Mouse (Mus musculus) myocyte (in vitro differentiated cells): Measurements from ENCODE around the gene Myh11. TPM values are rescaled to one million over a fixed set of nuclear protein-coding genes. Genes with fewer than 3 reads are reported as not detected.

ENCODE experiments used
- H3K27me3 ChIP-seq: one replicate; pipeline ENCODE4 v1.6.1; 2011; ENCODE audit not compliant: control insufficient read depth, insufficient read depth, insufficient read length
- H3K36me3 ChIP-seq: one replicate; pipeline ENCODE4 v1.6.1; 2011; ENCODE audit not compliant: control insufficient read depth, insufficient read depth
- H3K4me2 ChIP-seq: one replicate; pipeline ENCODE4 v1.6.1; 2011; ENCODE audit warnings: low read depth, control low read depth
- H3K4me3 ChIP-seq: one replicate; pipeline ENCODE4 v1.5.1; 2011; ENCODE audit warnings: mild to moderate bottlenecking, control low read depth, moderate library complexity
- H3K79me2 ChIP-seq: one replicate; pipeline ENCODE4 v1.6.1; 2011; ENCODE audit not compliant: control insufficient read depth, insufficient read depth
- H3ac ChIP-seq: one replicate; pipeline ENCODE4 v1.6.1; 2011; ENCODE audit not compliant: control insufficient read depth, insufficient read length
- CEBPB ChIP-seq: IDR thresholded peaks from 2 replicates; pipeline ENCODE4 v1.6.1; 2011; ENCODE audit warnings: mild to moderate bottlenecking, moderate library complexity; ENCODE audit not compliant: poor library complexity, insufficient read depth, severe bottlenecking
- E2F4 ChIP-seq: IDR thresholded peaks from one replicate; pipeline ENCODE4 v1.6.1; 2011; ENCODE audit warnings: mild to moderate bottlenecking, control low read depth, moderate library complexity; ENCODE audit not compliant: insufficient read depth
- MAX ChIP-seq: IDR thresholded peaks from one replicate; pipeline ENCODE4 v1.6.1; 2011; ENCODE audit warnings: low read depth, mild to moderate bottlenecking, control low read depth
- MYOD1 ChIP-seq, 3 experiments: IDR thresholded peaks; one replicate each; pipeline ENCODE4 v1.6.1; 2011; ENCODE audit warnings: control low read depth in 2 of 3, low read depth in 2 of 3, mild to moderate bottlenecking in 2 of 3, moderate library complexity in 1 of 3; ENCODE audit not compliant: insufficient read length in 2 of 3, control insufficient read depth in 1 of 3
- MYOG ChIP-seq, 3 experiments: IDR thresholded peaks; one replicate each; pipeline ENCODE4 v1.6.1; 2011; ENCODE audit warnings: control low read depth in 2 of 3, low read depth in 2 of 3, mild to moderate bottlenecking in 2 of 3; ENCODE audit not compliant: insufficient read length in 2 of 3, control insufficient read depth in 1 of 3, insufficient read depth in 1 of 3
- POLR2A ChIP-seq: IDR thresholded peaks from one replicate; pipeline ENCODE4 v1.6.1; 2011; ENCODE audit warnings: low read depth, mild to moderate bottlenecking, control low read depth, moderate library complexity; ENCODE audit not compliant: insufficient read length
- POLR2AphosphoS2 ChIP-seq: IDR thresholded peaks from one replicate; pipeline ENCODE4 v1.6.1; 2011; ENCODE audit warnings: low read depth, control low read depth; ENCODE audit not compliant: insufficient read length
- REST ChIP-seq: IDR thresholded peaks from one replicate; pipeline ENCODE4 v1.6.1; 2011; ENCODE audit warnings: mild to moderate bottlenecking, control low read depth, moderate library complexity; ENCODE audit not compliant: insufficient read depth, insufficient read length
- SRF ChIP-seq: IDR thresholded peaks from one replicate; pipeline ENCODE4 v1.6.1; 2011; ENCODE audit warnings: low read depth; ENCODE audit not compliant: control insufficient read depth, insufficient read length
- TCF12 ChIP-seq: IDR thresholded peaks from one replicate; pipeline ENCODE4 v1.6.1; 2011; ENCODE audit warnings: mild to moderate bottlenecking, control low read depth; ENCODE audit not compliant: poor library complexity, insufficient read depth, severe bottlenecking
- TCF3 ChIP-seq: IDR thresholded peaks from one replicate; pipeline ENCODE4 v1.6.1; 2011; ENCODE audit warnings: low read depth, control low read depth; ENCODE audit not compliant: insufficient read length
- USF1 ChIP-seq: IDR thresholded peaks from one replicate; pipeline ENCODE4 v1.6.1; 2011; ENCODE audit warnings: low read depth, mild to moderate bottlenecking, control low read depth, moderate library complexity
- polyA plus RNA-seq: library from polyadenylated mRNA; unstranded; fragments of >200 nt; fragmentation: generic; extraction: Trizol; gene quantifications from one replicate; pipeline ENCODE4 v1.2.1, GENCODE M21; 2012; ENCODE audit warnings: missing spikeins

Myh11 gene
- polyA plus RNA-seq, 1 experiment = 0.01 TPM

DNA sequence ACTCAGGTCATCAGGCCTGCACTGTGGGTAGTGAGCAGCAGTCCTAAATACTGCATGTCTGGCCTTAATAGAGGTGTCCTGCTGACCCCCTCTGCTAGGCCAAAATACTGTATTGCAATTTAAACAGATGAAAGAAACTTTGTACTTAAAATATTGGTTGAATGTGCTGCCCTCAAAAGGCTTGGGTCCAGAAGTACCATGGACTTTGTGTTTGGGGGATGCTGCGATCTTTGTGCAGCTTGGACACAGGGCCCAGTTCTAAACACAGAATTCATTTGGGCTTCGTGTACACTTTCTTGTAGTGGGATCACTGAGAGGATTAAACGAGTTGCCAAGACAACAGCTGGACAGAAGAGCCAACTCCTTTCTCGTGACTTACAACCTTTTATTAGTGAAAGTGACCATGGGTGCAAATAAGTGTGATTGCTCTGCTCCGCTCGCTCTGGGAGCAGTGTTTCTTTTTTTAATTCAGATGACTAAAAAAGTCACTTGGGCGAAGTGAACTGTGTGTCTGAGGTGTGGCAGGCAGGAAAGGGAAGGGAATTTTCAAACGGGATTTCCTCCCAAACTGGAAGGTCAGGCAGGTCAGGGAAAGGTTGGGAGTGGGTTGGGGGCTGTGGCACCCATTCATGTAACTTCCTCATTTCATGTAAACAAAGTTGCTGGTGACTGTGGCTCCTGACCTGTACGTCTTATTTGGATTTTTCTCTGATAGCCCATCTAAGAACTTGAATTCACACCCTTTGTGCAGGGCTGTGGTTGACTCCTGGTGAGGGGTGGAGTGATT lies 96.8 kb downstream of the Myh11 start:
- Histone ChIP-seq H3K4me3 (no peak overlapping the region), H3ac (no peak overlapping the region), H3K36me3 (peaks cover 5% of the 10 kb centered on the region), H3K4me2 (no peak overlapping the region), H3K27me3 (no peaks in the 10 kb centered on the region), H3K79me2 (no peaks in the 10 kb centered on the region)
- TF ChIP-seq CEBPB (no peak), POLR2AphosphoS2 (no peak), E2F4 (no peak), SRF (no peak), USF1 (no peak), MAX (no peak), TCF12 (no peak), REST (no peak), MYOG (IDR thresholded peaks at IDR 0.05; ENCODE audit: control insufficient read depth in 1 of 3, insufficient read depth in 1 of 3, insufficient read length in 2 of 3, low read depth in 2 of 3) (no peak), POLR2A (no peak), TCF3 (no peak), MYOD1 (IDR thresholded peaks at IDR 0.05; ENCODE audit: control insufficient read depth in 1 of 3, insufficient read length in 2 of 3, low read depth in 2 of 3) (no peak)

DNA sequence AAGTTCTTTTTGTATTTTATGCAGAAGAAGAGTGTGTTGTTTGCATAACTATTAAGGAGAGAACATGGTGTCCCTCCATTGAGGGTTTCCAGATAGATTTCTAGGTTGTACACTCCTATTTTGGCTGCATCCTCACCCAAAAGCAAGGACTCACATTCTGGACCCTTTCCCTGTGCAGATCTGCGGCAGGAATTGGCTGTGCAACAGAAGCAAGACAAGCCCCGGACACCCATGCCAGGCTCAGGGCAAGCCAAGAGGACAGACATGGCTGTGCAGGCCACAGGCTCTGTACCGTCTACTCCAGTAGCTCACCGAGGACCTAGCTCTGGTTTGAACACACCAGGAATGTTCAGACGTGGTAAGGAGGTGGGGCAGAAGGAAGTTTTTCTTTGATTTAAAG lies 105.7 kb downstream of the Myh11 start:
- H3K4me3 ChIP-seq = no peak overlapping the region
- no peaks in the 10 kb centered on the region for H3K27me3 ChIP-seq
- no peaks in the 10 kb centered on the region for H3K79me2 ChIP-seq
- TF ChIP-seq CEBPB (no peak), REST (no peak), MYOG (IDR thresholded peaks at IDR 0.05; ENCODE audit: control insufficient read depth in 1 of 3, insufficient read depth in 1 of 3, insufficient read length in 2 of 3, low read depth in 2 of 3) (no peak), TCF12 (no peak), USF1 (no peak), MYOD1 (IDR thresholded peaks at IDR 0.05; ENCODE audit: control insufficient read depth in 1 of 3, insufficient read length in 2 of 3, low read depth in 2 of 3) (no peak), SRF (no peak), MAX (no peak), POLR2A (no peak), POLR2AphosphoS2 (no peak), E2F4 (no peak), TCF3 (no peak)
- H3ac ChIP-seq = no peak overlapping the region
- no peak overlapping the region for H3K4me2 ChIP-seq
- H3K36me3 ChIP-seq = peaks cover 38% of the 10 kb centered on the region

DNA sequence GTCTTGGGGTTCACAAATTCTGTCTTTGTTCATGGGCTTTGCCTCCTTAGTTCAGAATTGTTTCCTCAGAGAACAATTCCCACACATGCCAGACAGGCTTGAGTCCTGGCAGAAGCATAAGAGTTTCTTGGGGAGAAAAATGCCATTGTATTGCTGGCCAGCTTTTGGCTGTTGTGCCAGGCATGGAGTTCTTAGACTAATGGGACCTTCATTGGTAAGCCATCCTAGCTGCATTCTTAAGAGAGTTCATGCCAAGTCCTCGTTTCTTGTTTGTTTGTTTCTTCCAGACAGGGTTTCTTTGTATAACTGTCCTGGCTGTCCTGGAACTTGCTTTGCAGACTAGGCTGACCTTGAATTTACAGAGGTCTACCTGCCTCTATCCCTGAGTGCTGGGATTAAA lies 107.3 kb downstream of the Myh11 start:
- no peak for TF ChIP-seq TCF3
- no peak for TF ChIP-seq MAX
- no peak for TF ChIP-seq CEBPB
- TF ChIP-seq USF1 = no peak
- no peak for TF ChIP-seq POLR2A
- no peak for TF ChIP-seq SRF
- no peak for TF ChIP-seq E2F4
- TF ChIP-seq POLR2AphosphoS2 = no peak
- TF ChIP-seq MYOD1 (IDR thresholded peaks at IDR 0.05; ENCODE audit: control insufficient read depth in 1 of 3, insufficient read length in 2 of 3, low read depth in 2 of 3) = no peak
- no peak for TF ChIP-seq REST
- no peak for TF ChIP-seq MYOG (IDR thresholded peaks at IDR 0.05; ENCODE audit: control insufficient read depth in 1 of 3, insufficient read depth in 1 of 3, insufficient read length in 2 of 3, low read depth in 2 of 3)
- H3K27me3 ChIP-seq = no peaks in the 10 kb centered on the region
- no peak overlapping the region for H3K4me3 ChIP-seq
- H3ac ChIP-seq = no peak overlapping the region
- H3K36me3 ChIP-seq = peaks cover 46% of the 10 kb centered on the region
- H3K4me2 ChIP-seq = no peak overlapping the region
- no peaks in the 10 kb centered on the region for H3K79me2 ChIP-seq

DNA sequence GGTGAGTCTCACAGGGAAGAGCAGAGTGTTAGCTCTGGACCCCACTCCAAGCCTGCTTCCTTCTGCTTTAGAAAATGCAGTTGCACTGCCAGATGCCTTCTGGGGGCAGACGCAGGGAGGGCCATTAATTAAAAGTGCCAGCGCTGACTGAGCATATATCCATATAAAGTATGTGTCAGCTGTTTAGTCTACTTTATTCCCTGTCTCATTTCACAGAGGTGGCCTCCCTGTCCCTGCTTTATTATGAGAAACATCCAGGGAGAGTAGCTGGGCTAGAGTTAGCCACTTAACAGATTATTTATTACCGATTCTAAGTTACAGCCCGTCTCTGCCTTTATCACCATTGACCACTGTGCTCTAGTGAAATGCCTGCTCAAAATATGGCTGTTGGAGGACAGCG lies 108.8 kb downstream of the Myh11 start:
- TF ChIP-seq REST (no peak), TCF3 (no peak)
- Histone ChIP-seq H3K36me3 (peaks cover 37% of the 10 kb centered on the region), H3K4me3 (no peak overlapping the region), H3ac (no peak overlapping the region), H3K27me3 (no peaks in the 10 kb centered on the region), H3K79me2 (no peaks in the 10 kb centered on the region), H3K4me2 (no peak overlapping the region)

DNA sequence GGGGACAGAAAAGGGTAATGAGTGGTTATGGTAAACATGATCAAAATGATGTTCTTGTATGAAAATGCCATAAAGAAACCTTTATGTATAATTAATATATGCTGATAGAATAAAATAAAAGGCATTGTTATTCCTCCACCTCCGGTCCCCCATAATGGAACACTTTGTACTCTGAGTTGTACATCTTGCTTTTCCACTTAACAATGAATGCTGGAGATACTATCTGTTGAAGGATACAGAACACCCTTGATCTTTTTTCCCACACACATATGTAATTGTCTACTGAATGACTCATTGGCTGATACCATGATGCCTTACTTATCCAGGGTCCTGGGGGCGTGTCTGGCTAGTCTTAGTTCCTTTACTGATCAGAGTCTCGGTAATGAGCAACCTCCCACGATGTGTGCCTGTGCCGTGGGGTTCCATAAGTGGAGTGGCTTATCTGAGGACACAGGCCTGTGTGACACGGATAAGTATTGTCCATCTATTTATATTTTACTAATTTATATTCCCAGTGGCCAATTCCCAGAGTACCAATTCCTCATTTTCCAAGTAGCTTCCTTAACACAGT lies 110.9 kb downstream of the Myh11 start:
- Histone ChIP-seq H3K36me3 (peaks cover 33% of the 10 kb centered on the region), H3K79me2 (no peaks in the 10 kb centered on the region), H3ac (no peak overlapping the region), H3K27me3 (no peaks in the 10 kb centered on the region), H3K4me3 (no peak overlapping the region), H3K4me2 (no peak overlapping the region)
- TF ChIP-seq E2F4 (no peak), MYOD1 (IDR thresholded peaks at IDR 0.05; ENCODE audit: control insufficient read depth in 1 of 3, insufficient read length in 2 of 3, low read depth in 2 of 3) (no peak)
